Mouse (Mus musculus) kidney, adult 2 months (tissue): ENCODE measurements around the gene Anpep. TPM values are rescaled to one million over a fixed set of nuclear protein-coding genes. Genes with fewer than 3 reads are reported as not detected.
A peak's percentile ranks its signal among the peaks of the same experiment; 100 is the strongest.

Source experiments
- DNase-seq: peaks from one replicate; pipeline ENCODE4 v3.0.0; 2021
- H3K27ac ChIP-seq: fragments of 200-500 bp; 2 replicates; pipeline ENCODE4 v1.5.1; 2012; ENCODE audit warnings: low read depth, low read length, control low read depth, inconsistent platforms; ENCODE audit not compliant: insufficient read depth
- H3K27me3 ChIP-seq: fragments of 200-500 bp; replicated peaks from 2 replicates; pipeline ENCODE4 v1.6.1; 2012; ENCODE audit warnings: mild to moderate bottlenecking, moderate library complexity, low read length, inconsistent platforms; ENCODE audit not compliant: control insufficient read depth, insufficient read depth
- H3K36me3 ChIP-seq: fragments of 200-500 bp; 2 replicates; pipeline ENCODE4 v1.6.1; 2012; ENCODE audit warnings: mild to moderate bottlenecking, moderate library complexity, low read length, inconsistent platforms; ENCODE audit not compliant: control insufficient read depth, insufficient read depth
- H3K4me1 ChIP-seq: fragments of 200-500 bp; 2 replicates; pipeline ENCODE4 v1.6.1; 2011; ENCODE audit warnings: low read length; ENCODE audit not compliant: control insufficient read depth, insufficient read depth
- H3K4me3 ChIP-seq: fragments of 200-500 bp; 2 replicates; pipeline ENCODE4 v1.5.1; 2011; ENCODE audit warnings: mild to moderate bottlenecking, low read depth, low read length, control low read depth; ENCODE audit not compliant: insufficient read depth
- CTCF ChIP-seq: fragments of 200-500 bp; conservative IDR thresholded peaks from 2 replicates; pipeline ENCODE4 v1.5.1; 2011; ENCODE audit warnings: low read depth, mild to moderate bottlenecking, control low read depth, low read length, moderate library complexity, mixed read lengths; ENCODE audit not compliant: insufficient read depth, insufficient read length
- POLR2A ChIP-seq: fragments of 200-500 bp; IDR thresholded peaks from one replicate; pipeline ENCODE4 v1.6.1; 2011; ENCODE audit warnings: low read depth, low read length, control low read depth
- WGBS: fragments of 180-500 bp; shearing (Covaris S2); methylation state at CpG from one replicate; pipeline ENCODE4 v1.1.7; 2018; 5-methylcytosine and 5-hydroxymethylcytosine counted together
- polyA plus RNA-seq: library from polyadenylated mRNA; depleted of rRNA; stranded (reverse); fragments of >200 nt; gene quantifications from 2 replicates; pipeline ENCODE4 v1.2.3, GENCODE M21; 2012

The Anpep gene
- polyA plus RNA-seq, 1 experiment = 175 TPM

GRCm38 (mm10) chr7:79846342-79846741 is 14.5 kb downstream of the Anpep start:
- 87% methylated on average over 2 of the region's 2 CpGs for WGBS
- Histone ChIP-seq H3K36me3 (no peaks in the 10 kb centered on the region), H3K4me1 (peaks cover 6% of the 10 kb centered on the region), H3K27me3 (no peaks in the 10 kb centered on the region), H3K27ac (no peak overlapping the region), H3K4me3 (no peak overlapping the region)
- TF ChIP-seq CTCF = no peak
- TF ChIP-seq POLR2A = no peak
- DNase-seq = no peak

GRCm38 (mm10) chr7:79844090-79844802 is 16.6 kb downstream of the Anpep start:
- Histone ChIP-seq H3K36me3 (no peaks in the 10 kb centered on the region), H3K4me1 (peaks cover 6% of the 10 kb centered on the region), H3K27me3 (no peaks in the 10 kb centered on the region), H3K4me3 (no peak overlapping the region), H3K27ac (no peak overlapping the region)
- TF ChIP-seq CTCF (no peak), POLR2A (no peak)
- WGBS = 80% methylated on average over 8 of the region's 8 CpGs
- DNase-seq = no peak

- DNase-seq = peak; percentile 88
- H3K27ac ChIP-seq = peak overlapping the region; percentile 44
- no peak for TF ChIP-seq CTCF
- TF ChIP-seq POLR2A = peak; percentile 89
- 23% methylated on average over 7 of the region's 7 CpGs for WGBS
- no peaks in the 10 kb centered on the region for H3K27me3 ChIP-seq
- peaks cover 6% of the 10 kb centered on the region for H3K4me1 ChIP-seq
- H3K36me3 ChIP-seq = no peaks in the 10 kb centered on the region
- H3K4me3 ChIP-seq = peak overlapping the region; percentile 59
Measured at GRCm38 (mm10) chr7:79842163-79842562, 18.7 kb downstream of the Anpep start.

- H3K4me3 ChIP-seq = no peak overlapping the region
- H3K36me3 ChIP-seq = no peaks in the 10 kb centered on the region
- H3K27ac ChIP-seq = no peak overlapping the region
- H3K4me1 ChIP-seq = peaks cover 9% of the 10 kb centered on the region; the same call in 1 of the 2 replicates
- TF ChIP-seq POLR2A (no peak), CTCF (no peak)
- no peaks in the 10 kb centered on the region for H3K27me3 ChIP-seq
- DNase-seq = peak; percentile 90
- WGBS = 32% methylated on average over 2 of the region's 2 CpGs
Measured at GRCm38 (mm10) chr7:79837247-79837646, 23.6 kb downstream of the Anpep start.

- TF ChIP-seq POLR2A = no peak
- TF ChIP-seq CTCF = no peak
- no peak overlapping the region for H3K4me3 ChIP-seq
- H3K36me3 ChIP-seq = no peaks in the 10 kb centered on the region
- H3K27ac ChIP-seq = peak overlapping the region; percentile 28; the same call in 1 of the 2 replicates
- 66% methylated on average over 6 of the region's 6 CpGs for WGBS
- DNase-seq = peak; percentile 57
- H3K4me1 ChIP-seq = peaks cover 9% of the 10 kb centered on the region; the same call in 1 of the 2 replicates
- H3K27me3 ChIP-seq = no peaks in the 10 kb centered on the region
Measured at GRCm38 (mm10) chr7:79835196-79835595, 25.7 kb downstream of the Anpep start.

GRCm38 (mm10) chr7:79832980-79833379 is 27.9 kb downstream of the Anpep start:
- TF ChIP-seq POLR2A (no peak), CTCF (no peak)
- no peaks in the 10 kb centered on the region for H3K27me3 ChIP-seq
- H3K4me1 ChIP-seq = peaks cover 11% of the 10 kb centered on the region; the same call in 1 of the 2 replicates
- H3K27ac ChIP-seq = no peak overlapping the region
- no peak overlapping the region for H3K4me3 ChIP-seq
- DNase-seq = no peak
- H3K36me3 ChIP-seq = no peaks in the 10 kb centered on the region

GRCm38 (mm10) chr7:79831585-79831984 is 29.3 kb downstream of the Anpep start:
- no peaks in the 10 kb centered on the region for H3K27me3 ChIP-seq
- peaks cover 12% of the 10 kb centered on the region; the same call in 1 of the 2 replicates for H3K4me1 ChIP-seq
- peak; percentile 68 for DNase-seq
- peak overlapping the region; percentile 43; the same call in 1 of the 2 replicates for H3K27ac ChIP-seq
- no peak overlapping the region for H3K4me3 ChIP-seq
- 35% methylated on average over 6 of the region's 6 CpGs for WGBS
- TF ChIP-seq CTCF = no peak
- TF ChIP-seq POLR2A = no peak
- no peaks in the 10 kb centered on the region; the same call in 1 of the 2 replicates for H3K36me3 ChIP-seq
